Mouse (Mus musculus) T-helper 2 cell (primary cell): ENCODE data around the gene Gm7347.
"Not testable (repeated sequence)": the region's sequence is repeated elsewhere in the genome, so short reads cannot be mapped to it uniquely, and the experiment has no call there.

Experiments
- in situ Hi-C: fragments of 300-600 bp; cut with MboI, MseI; formaldehyde crosslinking; loops from one replicate; pipeline ENCODE4 v1.15.1; 2025; ENCODE audit warnings: high pct_unique_total_duplicates

Gene Gm7347

DNA sequence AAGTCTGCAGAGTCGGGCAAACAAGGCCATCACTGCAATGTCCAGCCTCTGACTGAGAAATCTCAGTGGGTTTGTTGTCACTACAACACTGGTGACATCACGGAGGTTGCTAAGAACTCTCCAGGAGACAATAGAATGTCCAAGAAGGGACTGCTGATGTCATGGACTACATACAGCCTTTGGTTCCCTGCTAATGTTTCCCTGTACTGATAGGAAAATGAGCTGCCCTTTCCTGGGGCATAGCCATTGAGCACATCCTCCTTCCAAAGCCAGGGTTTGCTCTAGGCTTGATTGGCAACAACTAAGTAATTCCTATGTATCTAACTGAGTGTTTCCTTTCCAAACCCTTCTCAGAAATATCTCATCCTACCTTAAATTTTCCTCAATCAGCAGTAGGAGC is at the start of gene Gm7347:
Gm7347 (minus strand) TSS at position 101 of the 400 bp plus-strand sequence.
- in situ Hi-C loops, result not testable (repeated sequence)

GRCm38 (mm10) chr5:26105262-26105661 is 46.9 kb upstream of the Gm7347 start, which contains the start of gene 5031410I06Rik:
Gene 5031410I06Rik, minus strand, starts transcription at chr5:26105362.
- in situ Hi-C loops, result not testable (repeated sequence)

DNA sequence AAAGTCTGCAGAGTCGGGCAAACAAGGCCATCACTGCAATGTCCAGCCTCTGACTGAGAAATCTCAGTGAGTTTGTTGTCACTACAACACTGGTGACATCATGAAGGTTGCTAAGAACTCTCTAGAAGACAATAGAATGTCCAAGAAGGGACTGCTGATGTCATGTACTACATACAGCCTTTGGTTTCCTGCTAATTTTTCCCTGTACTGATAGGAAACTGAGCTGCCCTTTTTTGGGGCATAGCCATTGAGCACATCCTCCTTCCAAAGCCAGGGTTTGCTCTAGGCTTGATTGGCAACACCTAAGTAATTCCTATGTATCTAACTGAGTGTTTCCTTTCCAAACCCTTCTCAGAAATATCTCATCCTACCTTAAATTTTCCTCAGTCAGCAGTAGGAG is 30.8 kb upstream of the Gm7347 start, which contains the start of gene Gm10471:
Gm10471 (minus strand) TSS at position 101 of the 400 bp plus-strand sequence.
- in situ Hi-C loops, result not testable (repeated sequence)

DNA sequence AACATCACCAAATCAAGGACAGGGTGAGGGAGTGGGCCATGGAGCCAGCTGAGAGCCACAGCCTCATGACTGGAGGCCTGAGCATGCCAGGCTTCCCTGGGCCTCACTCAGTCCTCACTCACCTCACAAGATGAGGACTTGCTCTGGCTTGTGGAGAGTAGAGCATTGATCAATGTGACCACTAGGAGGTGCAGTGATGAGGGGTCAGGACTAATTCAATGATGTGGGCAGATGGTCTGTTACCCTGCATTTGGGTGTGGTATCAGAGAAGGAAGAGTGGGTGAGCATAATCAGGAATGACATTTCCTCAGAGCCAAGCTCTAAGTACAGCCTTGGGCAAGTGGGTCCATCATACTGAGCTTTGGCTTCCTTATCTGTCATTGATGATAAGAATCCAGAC is 20.6 kb upstream of the Gm7347 start:
- in situ Hi-C loops, result loop anchor here (5.0 kb wide), 1 partner anchor 53 kb away; no protein-coding TSS in a partner anchor

DNA sequence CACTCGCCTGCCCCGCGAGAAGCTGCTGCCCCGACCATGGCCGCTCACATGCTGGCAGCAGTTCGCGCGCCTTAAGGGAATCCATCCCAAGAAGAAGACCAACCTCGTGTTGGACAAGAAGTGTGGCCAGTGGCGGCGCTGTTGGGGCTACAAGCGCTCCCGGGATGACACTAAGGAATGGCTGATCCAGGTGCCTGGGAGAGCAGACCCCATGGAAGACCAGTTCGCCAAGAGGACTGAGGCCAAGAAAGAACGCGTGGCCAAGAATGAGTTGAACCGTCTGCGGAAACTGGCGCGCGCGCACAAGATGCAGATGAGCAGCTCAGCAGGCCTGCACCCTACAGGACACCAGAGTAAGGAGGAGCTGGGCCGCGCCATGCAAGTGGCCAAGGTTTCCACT is 12.3 kb upstream of the Gm7347 start:
- in situ Hi-C loops, result no loop called here

DNA sequence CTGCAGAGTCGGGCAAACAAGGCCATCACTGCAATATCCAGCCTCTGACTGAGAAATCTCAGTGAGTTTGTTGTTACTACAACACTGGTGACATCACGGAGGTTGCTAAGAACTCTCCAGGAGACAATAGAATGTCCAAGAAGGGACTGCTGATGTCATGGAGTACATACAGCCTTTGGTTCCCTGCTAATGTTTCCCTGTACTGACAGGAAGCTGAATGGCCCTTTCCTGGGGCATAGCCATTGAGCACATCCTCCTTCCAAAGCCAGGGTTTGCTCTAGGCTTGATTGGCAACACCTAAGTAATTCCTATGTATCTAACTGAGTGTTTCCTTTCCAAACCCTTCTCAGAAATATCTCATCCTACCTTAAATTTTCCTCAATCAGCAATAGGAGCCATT is 18.9 kb downstream of the Gm7347 start, which contains the start of gene Speer4a:
Speer4a (minus strand) TSS at position 101 of the 400 bp plus-strand sequence.
- in situ Hi-C loops, result not testable (repeated sequence)

- in situ Hi-C loops, result not testable (repeated sequence)
Measured at GRCm38 (mm10) chr5:26022816-26023215, 35.6 kb downstream of the Gm7347 start, which contains the start of gene Gm5862. Gene Gm5862, minus strand, starts transcription at chr5:26022916.

DNA sequence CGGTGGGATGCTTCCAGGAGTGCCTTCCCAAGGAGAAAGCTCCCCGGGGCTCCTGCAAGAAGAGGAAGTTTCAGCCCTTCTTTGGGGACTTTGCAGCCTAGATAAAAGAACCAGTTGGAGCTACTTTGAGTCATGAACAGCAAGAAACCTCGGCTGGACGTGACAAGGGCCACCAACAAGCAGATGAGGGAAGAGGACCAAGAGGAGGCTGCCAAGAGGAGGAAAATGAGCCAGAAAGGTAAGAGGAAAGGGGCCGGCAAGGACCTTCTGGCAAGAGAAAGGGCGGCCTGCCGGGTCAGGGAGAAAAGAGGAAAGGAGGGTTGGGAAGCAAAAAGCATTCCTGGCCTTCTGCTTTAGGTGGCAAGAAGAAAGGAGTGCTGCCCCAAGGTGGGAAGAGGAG is 50.7 kb downstream of the Gm7347 start:
- in situ Hi-C loops, result loop anchor here (5.0 kb wide), 1 partner anchor 50 kb away; no protein-coding TSS in a partner anchor

GRCm38 (mm10) chr5:26006937-26007695 is 51.3 kb downstream of the Gm7347 start:
- in situ Hi-C loops, result loop anchor here (5.0 kb wide), 1 partner anchor 50 kb away; no protein-coding TSS in a partner anchor

GRCm38 (mm10) chr5:26004698-26005097 is 53.7 kb downstream of the Gm7347 start, which contains the start of gene Gm1979:
Gene Gm1979, minus strand, starts transcription at chr5:26004798.
- in situ Hi-C loops, result loop anchor here (5.0 kb wide), 1 partner anchor 47 kb away; no protein-coding TSS in a partner anchor
